Mouse (Mus musculus) brain, embryonic 14.5 days (tissue): ENCODE data around the gene 2010111I01Rik.

Source experiments
- CTCF ChIP-seq: fragments of 200-500 bp; IDR thresholded peaks from 2 replicates; pipeline ENCODE4 v1.5.1; 2012; ENCODE audit warnings: inconsistent platforms, mild to moderate bottlenecking, moderate library complexity, borderline replicate concordance; ENCODE audit not compliant: insufficient read depth, insufficient read length; ENCODE audit errors: extremely low read depth
- POLR2A ChIP-seq: fragments of 200-500 bp; IDR thresholded peaks from 2 replicates; pipeline ENCODE4 v1.6.1; 2012; ENCODE audit warnings: mild to moderate bottlenecking, inconsistent platforms, borderline replicate concordance; ENCODE audit not compliant: poor library complexity, insufficient read depth, insufficient read length, severe bottlenecking; ENCODE audit errors: extremely low read depth

GRCm38 (mm10) chr13:63316407-63316806 is 351.7 kb downstream of the 2010111I01Rik start:
- TF ChIP-seq CTCF, result no peak
- no peak for TF ChIP-seq POLR2A
